Mouse (Mus musculus): ENCODE measurements around the gene Gm3591.
"Not testable (repeated sequence)": the region's sequence is repeated elsewhere in the genome, so short reads cannot be mapped to it uniquely, and the experiment has no call there.

- TF ChIP-seq CTCF (IDR thresholded peaks at IDR 0.05; ENCODE audit: borderline replicate concordance, extremely low read depth, insufficient read depth, insufficient read length); POLR2A (IDR thresholded peaks at IDR 0.05; ENCODE audit: borderline replicate concordance, extremely low read depth, insufficient read depth, insufficient read length, poor library complexity, severe bottlenecking): not testable (repeated sequence)
Observed at GRCm38 (mm10) chr14:6444511-6444910, 32.2 kb upstream of the Gm3591 start, which contains the start of gene Gm3594.
